Mouse (Mus musculus): Measurements from ENCODE around the gene Elavl3.

- no peak for TF ChIP-seq GATA1 (IDR thresholded peaks at IDR 0.05; ENCODE audit: low read length)
- no peak for TF ChIP-seq TAL1 (IDR thresholded peaks at IDR 0.05; ENCODE audit: low read length)
Measured at GRCm38 (mm10) chr9:21977331-21977730, 74.5 kb downstream of the Elavl3 start.
